Mouse (Mus musculus) G1E-ER4 (cell line): ENCODE results near the gene Zfp978. TPM values are rescaled to one million over a fixed set of nuclear protein-coding genes. Genes with fewer than 3 reads are reported as not detected.
"Not testable (repeated sequence)": the region's sequence is repeated elsewhere in the genome, so short reads cannot be mapped to it uniquely, and the experiment has no call there.

Experiments used
- GATA1 ChIP-seq: IDR thresholded peaks from one replicate; pipeline ENCODE4 v1.8.0; 2012; ENCODE audit warnings: low read length, inconsistent platforms
- polyA plus RNA-seq: library from polyadenylated mRNA; stranded (reverse); fragments of >175 nt; gene quantifications from 2 replicates; pipeline ENCODE4 v1.2.3, GENCODE M21; 2012

Gene Zfp978
- polyA plus RNA-seq = not detected in 2 replicates

- TF ChIP-seq GATA1 = not testable (repeated sequence)
Measured at GRCm38 (mm10) chr4:147361003-147361402, at the start of gene Zfp978. TSS of gene Zfp978 (plus strand) at chr4:147361303.

DNA sequence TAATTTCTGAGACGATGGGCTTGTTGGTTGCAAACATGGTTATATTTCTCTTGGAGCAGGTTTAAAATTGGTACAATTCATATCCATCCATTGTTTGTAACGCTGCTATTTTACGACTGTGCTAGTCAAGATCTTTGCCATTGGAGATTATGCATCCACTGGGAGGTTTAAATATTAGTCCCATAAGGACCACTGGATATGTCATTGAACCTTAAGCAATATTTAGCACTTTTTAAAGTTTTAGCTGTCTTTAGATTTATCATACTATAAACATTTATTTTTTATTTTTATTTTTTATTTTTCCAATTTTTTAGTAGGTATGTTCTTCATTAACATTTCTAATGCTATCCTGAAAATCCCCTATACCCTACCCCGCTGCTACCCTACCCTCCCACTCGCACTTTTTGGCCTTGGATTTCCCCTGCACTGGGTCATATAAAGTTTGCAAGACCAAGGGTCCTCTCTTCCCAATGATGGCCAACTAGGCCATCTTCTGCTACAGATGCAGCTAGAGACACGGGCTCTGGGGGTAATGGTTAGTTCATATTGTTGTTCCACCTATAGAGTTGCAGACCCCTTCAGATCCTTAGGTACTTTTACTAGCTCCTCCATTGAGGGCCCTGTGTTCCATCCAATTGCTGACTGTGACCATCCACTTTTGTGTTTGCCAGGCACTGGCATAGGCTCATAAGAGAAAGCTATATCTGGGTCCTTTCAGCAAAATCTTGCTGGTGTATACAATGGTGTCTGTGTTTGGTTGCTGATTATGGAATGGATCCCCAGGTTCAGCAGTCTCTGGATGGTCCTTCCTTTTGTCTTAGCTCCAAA lies 24.5 kb upstream of the Zfp978 start:
- peak; percentile 8 for TF ChIP-seq GATA1

GRCm38 (mm10) chr4:147338032-147338610 lies 23.0 kb upstream of the Zfp978 start:
- no peak for TF ChIP-seq GATA1

- no peak for TF ChIP-seq GATA1
Measured at GRCm38 (mm10) chr4:147406735-147407462, 45.8 kb downstream of the Zfp978 start.

GRCm38 (mm10) chr4:147407463-147407822 lies 46.3 kb downstream of the Zfp978 start:
- TF ChIP-seq GATA1 = no peak

- TF ChIP-seq GATA1 = no peak
Measured at GRCm38 (mm10) chr4:147417157-147417778, 56.2 kb downstream of the Zfp978 start.

DNA sequence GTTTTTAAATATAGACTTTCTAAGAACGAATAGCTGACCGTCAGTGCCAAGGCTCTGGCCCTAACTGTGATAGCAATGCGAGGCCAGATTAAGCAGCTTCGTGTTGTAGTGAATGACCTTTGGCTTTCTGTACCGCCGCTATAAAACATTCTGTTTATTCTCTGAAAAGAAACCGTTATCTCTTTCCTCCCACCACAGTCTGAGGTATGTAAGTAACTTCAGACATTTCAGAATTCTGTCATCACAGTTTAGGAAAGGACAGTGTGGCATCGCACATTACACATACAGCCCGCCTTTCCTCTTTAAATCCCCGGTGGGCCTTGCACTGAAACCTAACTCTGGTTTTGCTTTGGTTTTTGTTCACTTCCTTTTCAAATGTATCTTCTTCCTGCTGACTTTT lies 56.8 kb downstream of the Zfp978 start:
- TF ChIP-seq GATA1 = no peak

DNA sequence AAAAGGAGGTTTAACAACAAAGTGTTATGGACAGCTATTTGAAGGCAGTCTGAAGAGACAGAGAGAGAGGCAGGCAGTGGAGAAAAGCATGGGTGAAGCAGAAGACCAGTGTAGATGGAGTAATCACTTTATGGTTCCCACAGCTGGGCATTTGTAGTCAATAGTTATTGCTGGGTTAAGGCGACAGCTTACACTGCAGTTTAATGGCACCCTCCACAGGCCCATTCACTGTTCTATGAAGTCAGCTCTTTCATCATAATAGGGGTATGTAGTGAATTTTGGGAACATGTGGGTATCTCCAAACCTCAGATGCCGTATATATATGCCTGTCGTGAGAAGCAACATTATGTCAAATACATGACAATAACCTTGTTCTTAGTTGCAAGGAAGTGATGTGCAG lies 59.7 kb downstream of the Zfp978 start:
- TF ChIP-seq GATA1 = no peak

DNA sequence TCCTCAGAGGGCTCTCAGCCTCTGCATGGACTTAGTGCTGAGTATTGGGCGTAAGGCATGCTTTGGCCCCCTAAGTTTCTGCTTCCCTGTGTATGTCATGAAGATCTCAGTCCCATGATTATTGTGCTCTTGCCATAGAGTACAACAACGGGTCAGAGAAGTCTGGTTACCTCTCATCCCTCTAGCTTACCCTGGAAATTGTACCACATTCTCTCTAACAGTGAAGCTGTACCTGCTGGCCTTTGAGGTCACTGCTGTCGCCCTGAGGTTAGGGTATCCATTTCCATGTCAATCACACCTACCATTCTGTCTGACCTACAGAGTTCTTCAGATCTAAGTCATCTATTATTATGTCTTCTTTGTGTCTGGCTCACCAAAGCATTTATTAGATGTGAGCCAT lies 62.0 kb downstream of the Zfp978 start:
- no peak for TF ChIP-seq GATA1

DNA sequence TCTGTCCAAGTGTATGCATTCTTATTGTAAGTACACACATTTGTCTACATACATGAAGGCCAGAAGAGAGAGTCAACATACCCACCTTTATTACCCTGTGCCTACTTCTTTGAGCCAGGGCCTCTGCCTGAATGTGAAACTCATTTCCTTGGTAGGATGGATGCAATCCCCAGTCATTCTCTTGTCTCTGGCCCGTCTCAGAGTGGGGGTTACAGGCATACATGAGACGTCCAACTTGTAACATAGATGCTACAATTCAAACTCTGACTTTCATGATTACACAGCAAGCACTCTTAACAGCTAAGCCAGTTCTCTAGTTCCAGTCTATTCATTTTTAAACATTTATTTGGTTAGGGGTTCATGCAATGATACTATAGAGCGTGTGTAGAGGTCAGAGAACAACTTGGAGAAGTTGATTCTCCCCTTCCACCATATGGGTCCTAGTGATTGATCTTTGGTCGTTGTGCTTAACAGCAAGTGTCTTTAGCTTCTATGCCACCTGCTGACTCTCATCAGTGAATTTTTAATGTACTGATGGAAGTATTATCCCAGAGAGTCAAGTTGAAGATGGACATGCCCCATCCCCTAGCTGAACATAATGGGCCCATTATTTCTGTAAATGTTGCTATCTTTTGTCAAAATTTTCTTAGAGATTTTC lies 62.7 kb downstream of the Zfp978 start:
- no peak for TF ChIP-seq GATA1

DNA sequence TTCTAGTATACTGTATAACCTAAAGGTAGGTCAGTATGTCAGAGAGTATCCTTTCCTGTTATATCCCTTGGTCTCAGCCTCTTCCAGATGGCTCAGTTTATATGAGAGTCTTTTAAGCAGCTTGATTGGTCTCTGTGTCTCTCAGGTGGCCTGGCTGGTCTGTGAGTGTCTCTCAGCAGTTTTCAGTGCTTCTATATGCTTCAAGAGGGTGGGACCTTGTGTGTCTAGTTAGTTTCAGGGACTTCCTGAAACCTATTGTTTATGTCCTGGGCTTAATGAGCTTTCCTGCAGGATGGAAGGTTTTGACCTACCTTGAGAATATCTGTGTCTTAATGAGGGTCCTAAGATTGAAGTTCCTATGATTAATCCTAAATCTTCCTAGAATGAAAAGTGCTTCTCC lies 69.5 kb downstream of the Zfp978 start:
- no peak for TF ChIP-seq GATA1

- no peak for TF ChIP-seq GATA1
Measured at GRCm38 (mm10) chr4:147432443-147432790, 71.3 kb downstream of the Zfp978 start.

DNA sequence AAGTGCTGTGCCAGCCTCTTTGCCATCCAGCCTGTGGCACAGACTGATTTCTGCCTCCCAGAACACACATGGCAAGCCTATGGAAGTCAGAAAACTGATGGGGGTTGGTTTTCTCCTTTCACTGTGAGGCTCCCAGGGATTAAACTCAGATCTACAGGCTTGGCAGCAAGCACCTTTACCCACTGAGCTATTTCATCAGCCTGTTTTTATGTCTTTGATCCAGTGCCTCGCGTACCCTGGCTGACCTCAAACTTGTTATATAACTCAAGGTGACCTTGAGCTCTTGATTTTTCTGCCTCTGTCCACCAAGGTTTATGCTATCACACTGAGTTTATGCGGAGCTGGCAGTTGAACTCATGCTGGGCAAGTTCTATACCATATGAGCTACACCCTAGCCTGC lies 71.9 kb downstream of the Zfp978 start:
- no peak for TF ChIP-seq GATA1

DNA sequence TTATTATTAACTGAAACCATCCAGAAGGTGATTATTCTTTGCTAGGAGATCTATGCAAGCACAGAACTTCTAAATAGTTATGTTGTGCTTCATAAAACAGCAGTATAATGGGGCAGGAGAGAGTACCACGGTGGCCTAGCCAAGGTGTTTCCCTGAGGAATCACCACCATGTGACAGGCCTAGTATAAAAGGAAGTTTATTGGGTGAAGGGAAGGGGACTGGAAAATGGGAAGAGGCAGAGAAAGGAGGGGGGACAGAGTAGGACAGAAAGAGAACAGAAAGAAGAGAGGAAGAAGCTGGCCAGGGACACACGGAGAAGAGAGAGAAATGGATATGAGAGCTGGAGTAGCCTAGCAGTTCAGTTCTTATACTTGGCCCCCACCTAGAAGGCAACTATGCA lies 72.8 kb downstream of the Zfp978 start:
- TF ChIP-seq GATA1 = no peak

Other genes with a start within 250 kb of the Zfp978 start
- not detected in 2 replicates for gene Zfp991, start 229.3 kb upstream of the Zfp978 start, polyA plus RNA-seq
- gene Zfp988, start 55.6 kb upstream of the Zfp978 start, polyA plus RNA-seq = not detected in 2 replicates
- not detected in 2 replicates for gene Zfp982, start 131.1 kb downstream of the Zfp978 start, polyA plus RNA-seq
- not detected in 2 replicates for gene Gm16503, start 178.9 kb downstream of the Zfp978 start, polyA plus RNA-seq
- not detected in 2 replicates for gene Zfp985, start 192.0 kb downstream of the Zfp978 start, polyA plus RNA-seq